Mouse (Mus musculus) G1E-ER4 (cell line): ENCODE measurements around the gene Carm1. TPM values are rescaled to one million over a fixed set of nuclear protein-coding genes. Genes with fewer than 3 reads are reported as not detected.

Experiments used
- GATA1 ChIP-seq: IDR thresholded peaks from one replicate; pipeline ENCODE4 v1.8.0; 2012; ENCODE audit warnings: low read length, inconsistent platforms
- polyA plus RNA-seq: library from polyadenylated mRNA; stranded (reverse); fragments of >175 nt; gene quantifications from 2 replicates; pipeline ENCODE4 v1.2.3, GENCODE M21; 2012

Gene Carm1
- polyA plus RNA-seq, 1 experiment: 151 TPM

- no peak for TF ChIP-seq GATA1
These were observed 20.1 kb upstream of the Carm1 start for GRCm38 (mm10) chr9:21526634-21526944.

- no peak for TF ChIP-seq GATA1
These were observed 19.4 kb upstream of the Carm1 start for GRCm38 (mm10) chr9:21527100-21527801.

GRCm38 (mm10) chr9:21527917-21528324 is 18.8 kb upstream of the Carm1 start:
- TF ChIP-seq GATA1: no peak

GRCm38 (mm10) chr9:21536501-21536900 is 10.2 kb upstream of the Carm1 start:
- TF ChIP-seq GATA1: no peak

GRCm38 (mm10) chr9:21537009-21537408 is 9.7 kb upstream of the Carm1 start:
- TF ChIP-seq GATA1: no peak

GRCm38 (mm10) chr9:21539981-21540753 is 6.5 kb upstream of the Carm1 start:
- no peak for TF ChIP-seq GATA1

- TF ChIP-seq GATA1: no peak
These were observed 1.3 kb upstream of the Carm1 start for GRCm38 (mm10) chr9:21545351-21545915.

- no peak for TF ChIP-seq GATA1
These were observed 542 bp upstream of the Carm1 start for GRCm38 (mm10) chr9:21545916-21546788.

GRCm38 (mm10) chr9:21547075-21547941 is 614 bp downstream of the Carm1 start:
- no peak for TF ChIP-seq GATA1

GRCm38 (mm10) chr9:21551049-21551448 is 4.4 kb downstream of the Carm1 start:
- no peak for TF ChIP-seq GATA1

- no peak for TF ChIP-seq GATA1
These were observed 7.0 kb downstream of the Carm1 start for GRCm38 (mm10) chr9:21553607-21554273.

GRCm38 (mm10) chr9:21555198-21555742 is 8.6 kb downstream of the Carm1 start:
- TF ChIP-seq GATA1: no peak

GRCm38 (mm10) chr9:21556996-21557395 is 10.3 kb downstream of the Carm1 start:
- TF ChIP-seq GATA1: no peak

GRCm38 (mm10) chr9:21557556-21557955 is 10.9 kb downstream of the Carm1 start:
- no peak for TF ChIP-seq GATA1
